Mouse (Mus musculus) heart, adult 2 months (tissue): ENCODE data around the gene Dkkl1. TPM values are rescaled to one million over a fixed set of nuclear protein-coding genes. Genes with fewer than 3 reads are reported as not detected.
A peak's percentile ranks its signal among the peaks of the same experiment; 100 is the strongest.

Experiments used
- DNase-seq, 2 experiments: peaks; one replicate each; pipeline ENCODE4 v3.0.0; 2021
- H3K27ac ChIP-seq: fragments of 200-600 bp; 2 replicates; pipeline ENCODE4 v1.8.1; 2022
- H3K27me3 ChIP-seq: fragments of 200-500 bp; 2 replicates; pipeline ENCODE4 v1.6.1; 2012; ENCODE audit warnings: mild to moderate bottlenecking, low read length, inconsistent platforms, mixed read lengths; ENCODE audit not compliant: control insufficient read depth, insufficient read depth
- H3K36me3 ChIP-seq: fragments of 200-500 bp; 2 replicates; pipeline ENCODE4 v1.6.1; 2012; ENCODE audit warnings: low read length, inconsistent platforms; ENCODE audit not compliant: control insufficient read depth, insufficient read depth
- H3K4me1 ChIP-seq: fragments of 200-500 bp; 2 replicates; pipeline ENCODE4 v1.6.1; 2011; ENCODE audit warnings: low read length; ENCODE audit not compliant: control insufficient read depth, insufficient read depth
- H3K4me3 ChIP-seq: fragments of 200-600 bp; 2 replicates; pipeline ENCODE4 v1.8.1; 2022
- H3K79me2 ChIP-seq: fragments of 200-500 bp; replicated peaks from 2 replicates; pipeline ENCODE4 v1.6.1; 2012; ENCODE audit warnings: mild to moderate bottlenecking, inconsistent platforms, low read length, moderate library complexity, mixed read lengths; ENCODE audit not compliant: control insufficient read depth, insufficient read depth
- H3K9ac ChIP-seq: fragments of 200-500 bp; 2 replicates; pipeline ENCODE4 v1.6.1; 2012; ENCODE audit warnings: low read depth, mild to moderate bottlenecking, control low read depth, inconsistent platforms, low read length, mixed read lengths
- CTCF ChIP-seq: fragments of 200-600 bp; IDR thresholded peaks from 2 replicates; pipeline ENCODE4 v1.8.1; 2022; ENCODE audit warnings: antibody characterized with exemption, mild to moderate bottlenecking, moderate library complexity
- EP300 ChIP-seq: fragments of 200-500 bp; IDR thresholded peaks from 2 replicates; pipeline ENCODE4 v1.6.1; 2011; ENCODE audit warnings: low read depth, low read length, control low read depth; ENCODE audit not compliant: insufficient read depth
- POLR2A ChIP-seq: fragments of 200-500 bp; IDR thresholded peaks from 2 replicates; pipeline ENCODE4 v1.6.1; 2011; ENCODE audit warnings: mild to moderate bottlenecking, low read depth, low read length, control low read depth; ENCODE audit not compliant: insufficient read depth
- WGBS: fragments of 180-500 bp; shearing (Covaris S2); methylation state at CpG from one replicate; pipeline ENCODE4 v1.1.7; 2018; 5-methylcytosine and 5-hydroxymethylcytosine counted together
- intact Hi-C: fragments of 180-260 bp; cut with DNase I; formaldehyde crosslinking; loops from one replicate; pipeline ENCODE4 v1.15.1; 2025
- polyA plus RNA-seq: library from polyadenylated mRNA; depleted of rRNA; stranded (reverse); fragments of >200 nt; gene quantifications from 2 replicates; pipeline ENCODE4 v1.2.3, GENCODE M21; 2012
- total RNA-seq, 2 experiments: library from RNA; stranded (reverse); gene quantifications; 2 replicates each; pipeline ENCODE4 v1.2.3; 2021

Gene Dkkl1
- total and polyA plus RNA-seq, 3 experiments: 0.37 TPM; not detected in 2

GRCm38 (mm10) chr7:45164833-45165232 lies 47.1 kb downstream of the Dkkl1 start:
- H3K36me3 ChIP-seq: no peaks in the 10 kb centered on the region
- H3K4me3 ChIP-seq: no peak overlapping the region
- WGBS: 47% methylated on average over 5 of the region's 5 CpGs
- H3K79me2 ChIP-seq: no peaks in the 10 kb centered on the region
- no peak overlapping the region for H3K9ac ChIP-seq
- H3K27ac ChIP-seq: no peak overlapping the region
- peaks cover 2% of the 10 kb centered on the region for H3K4me1 ChIP-seq
- DNase-seq: no peak
- no peak for TF ChIP-seq EP300
- TF ChIP-seq CTCF: no peak
- TF ChIP-seq POLR2A: no peak
- intact Hi-C loops: loop anchor here (5.0 kb wide), 1 partner anchor 132 kb away; no protein-coding TSS in a partner anchor
- H3K27me3 ChIP-seq: peaks cover 8% of the 10 kb centered on the region

DNA sequence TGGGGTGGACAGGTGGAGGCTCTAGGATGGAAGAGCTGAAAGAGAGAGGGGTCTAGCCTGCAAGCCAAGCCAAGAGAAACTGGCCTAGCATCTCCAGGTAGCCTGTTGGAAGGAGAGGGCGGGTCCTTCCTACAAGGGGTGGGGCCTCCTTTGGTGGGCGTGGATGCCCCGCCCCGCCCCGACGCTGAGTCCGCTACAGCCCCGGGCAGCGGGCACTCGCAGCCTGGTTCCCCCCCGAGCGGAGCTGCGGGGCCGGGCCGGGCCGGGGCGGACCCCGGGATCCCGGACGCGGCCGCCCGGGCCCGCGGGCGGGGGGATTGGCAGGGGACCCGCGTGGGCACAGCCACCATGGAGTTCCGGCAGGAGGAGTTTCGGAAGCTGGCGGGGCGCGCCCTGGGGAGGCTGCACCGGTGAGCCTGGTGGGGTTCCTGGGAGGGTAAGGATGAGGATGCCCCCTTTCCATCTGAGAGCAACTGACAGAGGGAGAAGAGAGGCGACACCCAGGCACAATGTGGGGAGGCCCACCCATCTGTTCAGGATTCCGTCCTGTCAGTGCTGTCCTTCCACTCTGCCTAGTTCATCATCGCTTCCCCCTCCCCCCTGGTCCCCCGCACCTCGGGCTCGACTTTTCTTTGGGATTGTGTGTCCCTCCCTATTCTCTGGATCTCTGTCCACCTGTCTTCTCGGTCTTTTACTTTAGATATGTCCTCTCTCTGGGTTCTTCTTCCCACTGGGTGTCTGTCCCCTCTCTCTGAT lies 48.0 kb downstream of the Dkkl1 start, which contains the start of gene Slc17a7:
TSS of gene Slc17a7 (plus strand) at position 215 of the 756 bp plus-strand sequence.
- H3K9ac ChIP-seq: no peak within 1 kb of the TSS

DNA sequence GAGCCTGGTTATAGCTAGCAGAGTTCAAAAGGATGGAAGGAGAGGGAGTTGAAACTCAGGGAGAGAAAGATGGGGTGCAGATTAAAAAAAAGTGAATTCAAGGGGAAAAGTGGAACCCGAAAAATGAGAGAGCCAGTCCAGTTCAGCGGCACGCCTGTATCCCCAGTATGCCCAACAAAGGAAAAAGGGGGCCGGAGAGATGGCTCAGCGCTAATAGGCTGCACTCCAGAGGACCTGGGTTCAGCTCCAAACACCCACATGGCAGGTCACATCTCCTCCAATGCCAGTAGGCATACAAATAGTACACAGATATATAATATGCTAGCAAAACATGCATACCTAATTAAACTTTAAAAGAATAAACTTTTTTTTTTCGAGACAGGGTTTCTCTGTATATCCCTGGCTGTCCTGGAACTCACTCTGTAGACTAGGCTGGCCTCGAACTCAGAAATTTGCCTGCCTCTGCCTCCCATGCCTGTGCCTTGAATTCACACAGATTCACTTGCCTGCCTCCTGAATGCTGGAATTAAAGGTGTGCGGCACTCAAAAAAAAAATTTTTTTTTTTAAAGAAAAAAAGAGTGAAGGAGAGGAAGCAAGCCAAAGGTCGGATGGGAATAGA lies 48.8 kb downstream of the Dkkl1 start:
- WGBS: 79% methylated on average over 9 of the region's 9 CpGs
- intact Hi-C loops: loop anchor here (1.0 to 5.0 kb wide), 2 partner anchors 35 to 134 kb away; no protein-coding TSS in a partner anchor
- H3K27ac ChIP-seq: no peak overlapping the region
- no peak overlapping the region for H3K4me3 ChIP-seq
- no peak overlapping the region for H3K9ac ChIP-seq
- no peak for DNase-seq
- no peak for TF ChIP-seq CTCF
- TF ChIP-seq EP300: no peak
- no peak for TF ChIP-seq POLR2A
- H3K36me3 ChIP-seq: no peaks in the 10 kb centered on the region
- peaks cover 3% of the 10 kb centered on the region; the same call in 1 of the 2 replicates for H3K27me3 ChIP-seq
- H3K79me2 ChIP-seq: no peaks in the 10 kb centered on the region
- H3K4me1 ChIP-seq: peaks cover 2% of the 10 kb centered on the region

More for the DNA sequence above, 48.0 kb downstream of the Dkkl1 start, which contains the start of gene Slc17a7:
- no peak within 1 kb of the TSS for H3K27ac ChIP-seq
- no peak for TF ChIP-seq EP300
- TF ChIP-seq CTCF: no peak
- no peak for TF ChIP-seq POLR2A
- peaks cover 2% of the 10 kb centered on the region for H3K4me1 ChIP-seq
- H3K79me2 ChIP-seq: no peaks in the 10 kb centered on the region
- H3K36me3 ChIP-seq: no peaks in the 10 kb centered on the region
- intact Hi-C loops: loop anchor here (5.0 kb wide), 1 partner anchor 133 kb away; no protein-coding TSS in a partner anchor
- no peak for DNase-seq
- H3K27me3 ChIP-seq: peaks cover 7% of the 10 kb centered on the region
- peak within 1 kb of the TSS; percentile 39 for H3K4me3 ChIP-seq
- WGBS: 5% methylated on average over 41 of the region's 41 CpGs

- no peak for DNase-seq
- Histone ChIP-seq H3K36me3 (no peaks in the 10 kb centered on the region), H3K79me2 (no peaks in the 10 kb centered on the region), H3K27ac (no peak overlapping the region), H3K9ac (no peak overlapping the region), H3K4me3 (peak overlapping the region; percentile 42), H3K27me3 (peaks cover 3% of the 10 kb centered on the region; the same call in 1 of the 2 replicates), H3K4me1 (peaks cover 2% of the 10 kb centered on the region)
- intact Hi-C loops: loop anchor here (1.0 to 5.0 kb wide), 2 partner anchors 36 to 135 kb away; no protein-coding TSS in a partner anchor
- 21% methylated on average over 6 of the region's 6 CpGs for WGBS
- TF ChIP-seq CTCF: no peak
- TF ChIP-seq EP300: no peak
- no peak for TF ChIP-seq POLR2A
Observed at GRCm38 (mm10) chr7:45162551-45162950, 49.4 kb downstream of the Dkkl1 start.

DNA sequence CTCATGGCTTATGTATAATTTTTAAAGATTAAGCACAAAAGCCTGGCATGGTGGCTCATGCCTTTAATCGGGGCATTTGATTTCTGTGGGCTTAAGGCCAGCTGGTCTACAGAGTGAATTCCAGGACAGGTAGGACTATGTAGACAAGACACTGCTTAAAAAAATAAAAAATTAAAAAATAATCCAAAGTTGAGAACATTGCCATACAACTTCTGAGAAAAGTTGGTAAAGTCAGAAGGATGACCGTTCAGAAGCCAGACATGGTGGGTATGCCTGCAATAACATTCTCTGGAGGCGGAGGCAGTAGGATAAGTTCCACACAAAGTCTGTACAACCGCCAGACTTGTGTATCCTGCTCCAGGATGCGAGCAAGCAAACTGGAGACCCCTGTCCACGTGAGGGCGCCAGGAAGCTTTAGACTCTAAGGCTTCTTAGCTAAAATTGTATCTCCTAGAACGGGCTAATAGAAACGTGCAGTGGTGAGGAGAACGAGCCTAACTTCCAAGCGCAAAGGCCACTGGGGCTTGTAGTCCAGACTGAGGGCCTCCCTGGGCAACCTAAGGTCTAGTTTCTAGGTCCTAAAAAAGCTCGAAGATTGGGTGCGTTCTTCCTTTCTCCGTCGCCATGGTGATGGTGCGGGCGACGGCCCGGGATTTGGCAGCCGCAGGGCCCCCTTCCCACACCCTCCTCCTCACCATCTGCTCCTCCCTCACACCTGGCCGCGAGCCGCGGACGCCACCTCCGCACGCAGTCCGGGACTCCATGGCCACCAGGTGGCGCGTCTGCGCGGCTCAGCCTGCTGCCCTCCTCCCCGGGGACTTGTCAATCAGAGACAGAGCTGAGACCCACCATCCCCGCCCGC lies 50.1 kb downstream of the Dkkl1 start:
- 4% methylated on average over 35 of the region's 35 CpGs for WGBS
- intact Hi-C loops: loop anchor here (1.0 to 5.0 kb wide), 2 partner anchors 36 to 135 kb away; no protein-coding TSS in a partner anchor
- Histone ChIP-seq H3K36me3 (no peaks in the 10 kb centered on the region), H3K27me3 (peaks cover 3% of the 10 kb centered on the region; the same call in 1 of the 2 replicates), H3K79me2 (no peaks in the 10 kb centered on the region), H3K4me1 (peaks cover 2% of the 10 kb centered on the region), H3K9ac (0 out of 2 replicates have a peak overlapping the region, but pooled peaks have one; percentile 22), H3K27ac (no peak overlapping the region), H3K4me3 (peak overlapping the region; percentile 42)
- 0 out of 2 replicates have a peak, but pooled peaks have one; percentile 43 for TF ChIP-seq EP300
- TF ChIP-seq POLR2A: no peak; the same call in 1 of the 2 replicates
- TF ChIP-seq CTCF: peak; percentile 81
- DNase-seq: peak; percentile 90 to 93
